Mouse (Mus musculus) megakaryocyte, embryonic 14.5 days (primary cell): ENCODE data around the gene Exoc2. TPM values are rescaled to one million over a fixed set of nuclear protein-coding genes. Genes with fewer than 3 reads are reported as not detected.
A peak's percentile ranks its signal among the peaks of the same experiment; 100 is the strongest.

Experiments
- H3K27me3 ChIP-seq: replicated peaks from 2 replicates; pipeline ENCODE3; 2012; ENCODE audit warnings: inconsistent platforms
- H3K36me3 ChIP-seq: replicated peaks from 2 replicates; pipeline ENCODE3; 2012; ENCODE audit warnings: low read length, inconsistent platforms, mixed read lengths
- H3K4me1 ChIP-seq: 2 replicates; pipeline ENCODE4 v1.6.1; 2012; ENCODE audit warnings: inconsistent platforms
- H3K4me3 ChIP-seq: replicated peaks from 2 replicates; pipeline ENCODE3; 2012; ENCODE audit warnings: moderate library complexity, mild to moderate bottlenecking, inconsistent platforms
- H3K9me3 ChIP-seq: 2 replicates; pipeline ENCODE4 v1.6.1; 2012; ENCODE audit warnings: inconsistent platforms
- FLI1 ChIP-seq: IDR thresholded peaks from 2 replicates; pipeline ENCODE4 v1.6.1; 2012; ENCODE audit warnings: low read length, inconsistent platforms, mixed read lengths
- GATA1 ChIP-seq: IDR thresholded peaks from 3 replicates; pipeline ENCODE4 v1.6.1; 2012; ENCODE audit warnings: mixed read lengths, low read length, inconsistent platforms, borderline replicate concordance
- polyA plus RNA-seq: library from polyadenylated mRNA; stranded (reverse); fragments of >175 nt; gene quantifications from 2 replicates; pipeline ENCODE4 v1.2.3, GENCODE M21; 2012; ENCODE audit warnings: low replicate concordance; ENCODE audit not compliant: insufficient read depth

Exoc2 gene
- polyA plus RNA-seq, 1 experiment = 3.9 TPM

DNA sequence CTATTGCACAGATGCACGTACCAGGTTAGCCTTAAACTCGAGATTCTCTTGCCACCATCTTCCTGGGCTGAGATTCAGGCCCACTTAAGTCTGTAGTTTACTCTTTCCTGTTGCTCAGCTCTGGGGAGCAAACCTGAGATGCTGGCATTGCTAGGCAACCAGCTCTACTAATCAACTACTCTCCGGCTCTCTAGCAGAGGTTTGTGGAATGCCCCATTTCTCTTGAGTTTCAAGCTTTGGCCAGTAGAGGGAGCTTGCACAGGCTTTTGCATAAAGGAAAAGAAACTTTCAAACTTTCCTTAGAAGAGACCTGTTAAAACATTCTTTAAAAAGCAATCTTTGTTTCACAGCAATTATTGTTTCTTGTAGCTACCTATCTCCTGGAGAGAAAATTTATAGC lies 19.9 kb upstream of the Exoc2 start:
- peaks cover 6% of the 10 kb centered on the region; the same call in 1 of the 2 replicates for H3K9me3 ChIP-seq
- no peak overlapping the region for H3K4me3 ChIP-seq
- H3K27me3 ChIP-seq = peaks cover 65% of the 10 kb centered on the region
- H3K4me1 ChIP-seq = peaks cover 7% of the 10 kb centered on the region
- H3K36me3 ChIP-seq = no peaks in the 10 kb centered on the region
- TF ChIP-seq FLI1 = no peak
- TF ChIP-seq GATA1 = no peak

DNA sequence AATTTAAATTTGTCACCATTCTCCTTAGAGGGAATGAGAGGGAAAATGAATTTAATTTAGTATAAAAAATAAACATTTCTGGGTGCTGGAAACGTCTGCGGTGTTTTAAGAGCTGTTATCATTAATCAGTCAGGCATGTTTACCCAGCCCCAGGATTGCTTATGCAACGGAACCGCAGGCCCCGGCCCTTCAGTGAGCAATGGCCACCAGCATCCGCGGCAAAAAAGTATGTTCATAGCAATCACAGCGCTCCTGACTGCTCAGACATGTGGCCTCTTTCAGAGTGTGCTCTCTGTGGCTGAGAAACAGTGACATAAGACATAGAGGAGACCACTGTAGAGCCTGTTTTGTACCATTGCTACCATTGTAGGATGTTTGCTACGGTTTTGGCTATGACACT lies 16.3 kb upstream of the Exoc2 start:
- Histone ChIP-seq H3K9me3 (peaks cover 6% of the 10 kb centered on the region; the same call in 1 of the 2 replicates), H3K4me1 (peaks cover 27% of the 10 kb centered on the region), H3K4me3 (no peak overlapping the region), H3K36me3 (no peaks in the 10 kb centered on the region), H3K27me3 (peaks cover 68% of the 10 kb centered on the region)
- TF ChIP-seq FLI1 = no peak
- TF ChIP-seq GATA1 = no peak

DNA sequence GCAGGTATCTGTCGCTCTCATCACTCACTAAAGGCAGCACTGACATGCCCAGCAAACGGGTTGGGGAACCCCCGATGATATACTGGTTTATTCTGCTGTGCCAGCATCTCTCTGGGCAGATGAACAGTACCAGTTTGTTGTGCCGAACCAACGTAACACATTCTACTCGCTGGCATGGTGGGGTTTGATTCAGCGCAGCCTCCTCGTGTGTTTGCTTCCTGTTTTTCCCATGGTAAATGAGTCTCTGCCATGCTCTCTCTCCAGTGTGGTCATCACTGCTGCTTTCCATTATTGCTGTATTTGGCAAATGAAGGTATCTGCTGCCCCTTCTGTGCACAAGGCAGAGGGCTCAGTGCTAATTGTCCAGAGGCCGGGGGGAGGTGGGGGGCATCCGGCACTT lies 15.8 kb upstream of the Exoc2 start:
- Histone ChIP-seq H3K9me3 (peaks cover 6% of the 10 kb centered on the region; the same call in 1 of the 2 replicates), H3K4me3 (no peak overlapping the region), H3K36me3 (no peaks in the 10 kb centered on the region), H3K4me1 (peaks cover 28% of the 10 kb centered on the region), H3K27me3 (peaks cover 65% of the 10 kb centered on the region)
- no peak for TF ChIP-seq FLI1
- TF ChIP-seq GATA1 = no peak

DNA sequence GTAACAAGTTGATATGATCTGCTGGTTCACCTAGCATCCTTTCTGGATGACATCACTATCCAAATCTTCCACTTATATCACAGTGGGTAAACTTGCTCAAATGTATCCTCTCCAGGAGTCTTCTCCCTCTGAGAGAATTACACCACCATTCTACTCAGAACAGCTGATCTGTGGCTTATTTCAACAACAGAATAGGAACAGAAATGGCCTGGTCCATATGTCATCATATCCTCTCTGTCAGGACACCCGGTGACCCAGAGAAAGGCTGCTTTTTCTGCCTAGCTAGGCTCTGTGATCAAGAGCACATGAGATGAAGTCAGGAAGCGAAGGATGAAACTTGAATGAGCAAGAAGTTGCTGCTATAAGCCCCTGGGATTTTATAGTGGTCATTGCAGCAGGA lies 13.8 kb upstream of the Exoc2 start:
- Histone ChIP-seq H3K27me3 (peaks cover 58% of the 10 kb centered on the region), H3K9me3 (peaks cover 6% of the 10 kb centered on the region; the same call in 1 of the 2 replicates), H3K36me3 (no peaks in the 10 kb centered on the region), H3K4me3 (no peak overlapping the region), H3K4me1 (peaks cover 23% of the 10 kb centered on the region)
- no peak for TF ChIP-seq FLI1
- no peak for TF ChIP-seq GATA1

DNA sequence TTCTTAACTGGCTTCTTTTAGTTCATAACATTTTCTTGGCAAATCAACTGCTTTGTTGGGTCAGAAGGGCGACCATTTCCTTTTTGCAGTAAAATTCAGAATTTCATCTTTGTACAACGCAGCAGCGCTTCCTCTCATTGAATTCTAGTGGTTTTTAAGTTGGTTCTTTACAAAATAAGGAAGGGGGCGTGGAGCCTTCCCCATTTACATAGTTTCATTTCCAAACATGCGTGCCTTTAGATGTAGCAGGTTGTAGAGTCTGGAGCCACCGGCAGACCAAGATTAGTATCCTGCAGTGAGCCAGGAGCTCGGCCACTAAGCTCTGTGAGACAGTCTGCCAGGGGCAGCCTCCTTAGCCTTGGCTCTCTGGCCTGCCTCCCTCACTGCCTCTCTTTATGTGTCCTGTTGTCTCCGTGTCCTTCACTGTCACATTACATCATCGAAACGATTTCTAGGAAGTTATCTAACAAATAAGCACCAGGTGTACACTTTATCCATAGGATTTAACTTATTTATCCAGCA lies 13.1 kb upstream of the Exoc2 start:
- Histone ChIP-seq H3K4me3 (peak overlapping the region; percentile 54), H3K27me3 (peaks cover 55% of the 10 kb centered on the region), H3K4me1 (peaks cover 23% of the 10 kb centered on the region), H3K9me3 (peaks cover 6% of the 10 kb centered on the region; the same call in 1 of the 2 replicates), H3K36me3 (no peaks in the 10 kb centered on the region)
- TF ChIP-seq GATA1 (no peak), FLI1 (no peak)

DNA sequence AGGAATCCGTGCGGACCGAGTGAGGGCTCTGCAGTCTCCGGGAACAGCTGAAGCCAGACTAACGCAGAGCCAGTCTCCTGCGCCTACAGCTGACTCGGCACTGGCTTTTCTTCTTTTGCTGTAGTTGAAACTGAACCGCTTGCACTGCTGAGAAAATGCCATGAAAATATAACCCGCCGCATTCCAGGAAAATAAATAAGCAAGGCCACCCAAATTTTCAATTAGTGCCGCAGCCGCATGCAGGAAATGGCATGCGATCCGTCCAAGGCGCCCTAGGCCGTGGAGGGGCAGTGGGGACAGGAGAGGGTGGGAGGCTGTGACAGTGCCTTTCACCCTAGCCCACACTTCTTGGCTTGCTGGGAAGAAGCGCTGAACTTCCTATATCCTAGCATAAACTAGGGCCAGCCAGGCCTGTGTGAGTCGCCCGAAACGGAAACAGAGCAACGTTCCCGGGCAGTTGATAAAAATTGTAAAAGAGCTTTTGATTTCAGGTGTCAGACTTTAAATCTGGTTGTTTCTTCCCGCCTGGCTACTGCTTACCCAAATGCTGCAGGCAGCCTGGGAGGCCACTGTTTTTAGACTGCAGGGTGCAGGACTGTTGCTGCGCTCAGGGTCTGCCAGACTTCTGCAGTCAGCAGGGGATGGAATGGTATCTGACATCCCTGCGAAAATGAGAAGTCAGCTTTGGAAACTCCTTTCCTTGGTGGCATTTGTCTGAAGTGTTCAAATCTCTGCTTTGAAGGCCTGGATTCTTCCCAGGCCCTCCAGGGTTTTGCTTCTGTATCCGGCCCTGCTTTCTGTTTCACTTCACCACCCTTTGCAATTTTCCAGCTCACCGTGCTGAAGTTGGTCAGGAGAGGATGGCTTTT lies 11.9 kb upstream of the Exoc2 start:
- Histone ChIP-seq H3K4me3 (peak overlapping the region; percentile 91), H3K4me1 (peaks cover 23% of the 10 kb centered on the region), H3K9me3 (no peaks in the 10 kb centered on the region), H3K27me3 (peaks cover 44% of the 10 kb centered on the region), H3K36me3 (no peaks in the 10 kb centered on the region)
- TF ChIP-seq GATA1 = no peak
- TF ChIP-seq FLI1 = no peak

DNA sequence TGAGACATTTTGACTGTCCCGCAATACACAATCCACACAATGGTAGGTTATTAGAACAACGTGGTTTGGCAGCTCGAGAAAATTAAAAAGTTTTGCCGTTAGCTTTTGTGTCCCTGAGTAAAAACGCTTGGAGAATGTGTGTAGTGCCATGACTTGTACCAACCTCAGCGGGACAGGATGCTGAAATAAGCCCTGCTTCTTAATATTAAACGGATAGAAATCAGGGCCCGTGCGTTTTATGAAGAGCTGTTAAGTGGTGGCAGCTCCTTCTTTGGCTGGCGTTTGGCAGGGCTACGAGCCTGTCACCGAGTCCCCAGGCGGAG lies 11.3 kb upstream of the Exoc2 start:
- Histone ChIP-seq H3K4me3 (peak overlapping the region; percentile 91), H3K36me3 (no peaks in the 10 kb centered on the region), H3K27me3 (peaks cover 39% of the 10 kb centered on the region), H3K9me3 (no peaks in the 10 kb centered on the region), H3K4me1 (peaks cover 23% of the 10 kb centered on the region)
- TF ChIP-seq FLI1 (no peak), GATA1 (no peak)

DNA sequence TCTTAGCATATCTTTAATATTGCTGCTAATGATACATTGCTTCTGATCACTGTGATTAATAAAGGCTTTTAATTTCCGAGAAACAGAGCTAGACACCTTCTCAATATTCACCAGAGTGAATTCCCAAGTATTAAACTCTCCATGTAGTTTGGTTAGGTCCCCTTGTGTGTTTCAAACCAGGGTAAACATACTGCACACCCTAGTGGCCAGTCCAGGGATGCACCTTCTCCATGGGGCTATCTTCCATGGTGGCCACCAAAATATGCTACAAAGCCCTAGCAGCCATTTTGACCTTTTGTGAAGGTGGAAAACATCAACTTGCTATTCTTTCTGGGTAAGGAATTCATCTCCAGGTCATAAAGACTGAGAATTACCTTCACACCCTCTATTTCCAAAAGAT lies 7.8 kb upstream of the Exoc2 start:
- no peaks in the 10 kb centered on the region for H3K36me3 ChIP-seq
- no peak overlapping the region for H3K4me3 ChIP-seq
- peaks cover 9% of the 10 kb centered on the region for H3K27me3 ChIP-seq
- H3K4me1 ChIP-seq = peaks cover 32% of the 10 kb centered on the region
- TF ChIP-seq GATA1 (no peak), FLI1 (no peak)
- no peaks in the 10 kb centered on the region for H3K9me3 ChIP-seq

DNA sequence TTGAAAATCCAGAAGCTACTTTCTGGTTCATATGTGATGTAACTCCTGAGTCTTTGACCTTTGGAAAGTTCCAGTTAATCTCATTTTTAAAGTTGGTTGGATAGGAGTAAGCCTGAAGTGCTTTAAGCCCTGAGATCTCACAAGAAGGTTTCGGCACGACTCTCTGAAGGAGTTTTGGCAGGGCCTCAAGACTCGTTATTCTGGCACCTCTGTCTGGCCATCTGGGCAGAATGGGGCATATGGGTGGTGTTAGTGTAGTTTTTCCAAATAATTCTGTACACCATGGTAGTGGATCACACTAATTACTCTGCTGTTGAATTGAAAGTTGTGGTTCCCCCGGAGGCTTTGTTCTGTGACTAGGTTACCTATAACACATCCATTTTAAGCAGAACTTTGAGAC lies 4.3 kb upstream of the Exoc2 start:
- H3K36me3 ChIP-seq = no peaks in the 10 kb centered on the region
- no peaks in the 10 kb centered on the region for H3K9me3 ChIP-seq
- no peaks in the 10 kb centered on the region for H3K27me3 ChIP-seq
- no peak overlapping the region for H3K4me3 ChIP-seq
- TF ChIP-seq GATA1 = no peak
- TF ChIP-seq FLI1 = no peak
- peaks cover 28% of the 10 kb centered on the region for H3K4me1 ChIP-seq

DNA sequence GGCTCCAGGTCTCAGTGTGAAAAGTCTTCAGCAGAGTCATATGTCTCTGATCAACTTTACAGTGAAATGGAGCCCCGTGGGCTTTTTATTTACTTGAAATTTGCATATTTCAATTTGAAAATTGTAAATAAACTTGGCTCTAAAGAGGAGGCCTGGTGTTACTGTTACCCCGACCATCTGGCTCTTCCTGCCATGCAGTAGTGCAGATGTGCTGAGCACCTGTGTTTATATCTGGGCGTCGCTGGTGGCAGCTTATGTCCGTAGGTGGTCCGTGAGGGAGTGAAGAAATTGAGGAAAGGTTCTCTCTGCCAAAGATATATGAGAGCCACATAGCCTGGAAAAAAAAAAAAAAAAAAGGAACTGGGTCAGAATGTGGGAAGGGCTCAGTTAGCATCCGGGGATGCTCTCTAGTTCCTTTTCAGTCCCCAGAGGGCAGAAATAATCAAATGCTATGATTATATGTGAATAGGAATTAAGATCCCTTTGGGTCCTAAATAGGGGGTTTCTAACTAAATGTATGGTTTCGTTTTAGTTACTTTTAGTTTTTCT lies 2.7 kb upstream of the Exoc2 start:
- Histone ChIP-seq H3K4me3 (no peak overlapping the region), H3K9me3 (no peaks in the 10 kb centered on the region), H3K36me3 (no peaks in the 10 kb centered on the region), H3K27me3 (no peaks in the 10 kb centered on the region), H3K4me1 (peaks cover 32% of the 10 kb centered on the region)
- TF ChIP-seq GATA1 (no peak), FLI1 (no peak)

DNA sequence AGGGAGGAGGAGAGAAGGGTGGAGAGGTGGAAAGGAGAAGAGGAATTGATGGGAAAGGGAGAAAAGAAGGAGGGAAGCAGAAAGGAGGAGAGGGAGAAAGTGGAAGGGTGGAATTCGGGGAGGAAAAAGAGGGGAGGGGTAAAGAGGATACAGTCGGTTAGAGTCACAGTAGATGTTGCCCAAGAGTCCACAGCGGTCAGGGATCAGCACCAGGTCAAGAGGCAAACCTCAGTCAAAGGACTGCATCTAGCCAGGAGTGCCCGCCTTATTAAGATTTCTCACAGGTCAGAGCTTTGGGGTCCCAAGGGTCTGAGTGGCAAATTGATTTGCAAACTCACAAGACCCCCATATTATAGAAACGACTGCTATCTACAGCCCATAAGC lies 346 bp upstream of the Exoc2 start:
- Histone ChIP-seq H3K9me3 (no peaks in the 10 kb centered on the region), H3K36me3 (peaks cover 7% of the 10 kb centered on the region), H3K4me3 (peak overlapping the region; percentile 96), H3K4me1 (peaks cover 48% of the 10 kb centered on the region), H3K27me3 (no peaks in the 10 kb centered on the region)
- TF ChIP-seq FLI1 = no peak
- no peak for TF ChIP-seq GATA1
